Comparison of ENCODE assay signal across 8 mouse cellular contexts in the genomic region with DNA sequence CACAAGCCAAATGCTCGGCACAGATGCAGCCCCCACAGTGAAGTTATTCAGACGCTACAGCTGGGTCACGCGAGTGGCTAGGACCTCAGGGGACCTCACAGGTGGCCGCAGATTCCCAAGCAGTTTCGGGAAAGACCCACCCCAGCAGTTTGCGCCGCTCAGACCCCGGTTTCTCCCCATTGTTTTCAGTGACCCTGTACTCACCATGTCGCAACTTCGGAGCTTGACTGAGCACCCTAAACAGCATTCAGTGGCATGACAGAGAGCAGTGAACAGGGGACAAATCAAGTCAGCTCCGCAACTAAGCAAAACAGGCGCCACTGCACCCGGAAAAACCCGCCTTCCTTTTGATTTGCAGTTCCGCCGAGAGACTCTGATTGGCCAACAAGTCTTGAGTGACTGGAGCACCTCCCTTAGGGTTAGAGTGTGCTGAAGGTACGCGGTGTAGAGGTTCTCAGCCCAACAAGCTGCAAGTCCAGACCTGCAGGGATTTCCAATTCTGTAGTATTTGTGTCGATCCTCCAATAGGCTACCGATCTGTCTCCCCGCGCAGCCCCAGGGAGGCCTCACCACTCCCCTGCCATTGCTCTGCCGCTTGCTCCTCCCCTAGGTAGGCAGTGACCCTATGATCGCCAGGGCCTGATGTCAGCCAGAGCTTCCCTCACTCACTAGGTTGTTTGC. TPM values are rescaled to one million over a fixed set of nuclear protein-coding genes. Genes with fewer than 3 reads are reported as not detected.
DNase-seq lines count a peak whose midpoint lies in the region; ATAC-seq and TF ChIP-seq lines count a peak whose summit lies in the region.
"Not testable (repeated sequence)": the region's sequence is repeated elsewhere in the genome, so short reads cannot be mapped to it uniquely, and the experiment has no call there.

A gene (minus strand): TSS at position 496 of the 681 bp plus-strand sequence.

- not testable (repeated sequence) for H3ac ChIP-seq in C2C12 (ENCODE audit: control insufficient read depth, insufficient read length, low read depth)

- H3K4me1 ChIP-seq in erythroblast, embryonic 14.5 days (ENCODE audit: control insufficient read depth); heart, embryonic 12.5 days (replicated peaks); kidney, postnatal 0 days (replicated peaks; ENCODE audit: insufficient read depth, low read length); liver, adult 2 months (ENCODE audit: control insufficient read depth, insufficient read depth, low read length): not testable (repeated sequence)

- H3K9ac ChIP-seq in heart, embryonic 12.5 days = peak within 1 kb of the TSS; percentile 70
- H3K9ac ChIP-seq in kidney, postnatal 0 days (ENCODE audit: low read depth, low read length) = peak within 1 kb of the TSS; percentile 58
- H3K9ac ChIP-seq in liver, adult 2 months (ENCODE audit: low read depth, low read length) = peak within 1 kb of the TSS; percentile 64

- peak; percentile 93 for ATAC-seq in heart, embryonic 12.5 days (ENCODE audit: insufficient number of reproducible peaks, low FRiP score)
- ATAC-seq in kidney, postnatal 0 days (replicated peaks; ENCODE audit: low FRiP score, low read depth) = peak; percentile 96
- ATAC-seq in monocyte, adult 5-6 weeks (replicated peaks; ENCODE audit: insufficient number of reproducible peaks, low FRiP score, low TSS enrichment, poor library complexity, severe bottlenecking) = peak; percentile 97

- WGBS in heart, embryonic 12.5 days = under 1% methylated on average over 24 of the region's 25 CpGs
- WGBS in kidney, postnatal 0 days = 0% methylated on average over 23 of the region's 25 CpGs
- 0% methylated on average over 25 of the region's 25 CpGs for WGBS in liver, adult 2 months

- peak within 1 kb of the TSS; percentile 65 for H3K4me2 ChIP-seq in heart, embryonic 12.5 days
- peak within 1 kb of the TSS; percentile 59 for H3K4me2 ChIP-seq in kidney, postnatal 0 days (ENCODE audit: low read length)

- not testable (repeated sequence) for H3K9me3 ChIP-seq in erythroblast, embryonic 14.5 days (ENCODE audit: control insufficient read depth, low read length); heart, embryonic 12.5 days (replicated peaks); kidney, postnatal 0 days (replicated peaks; ENCODE audit: low read length)

- not testable (repeated sequence) for H3K79me2 ChIP-seq in C2C12 (ENCODE audit: control insufficient read depth, insufficient read depth); liver, adult 2 months (ENCODE audit: control insufficient read depth, insufficient read depth, low read length)

- H3K36me3 ChIP-seq in C2C12 (ENCODE audit: control insufficient read depth, insufficient read depth); erythroblast, embryonic 14.5 days (ENCODE audit: control insufficient read depth); heart, embryonic 12.5 days; kidney, postnatal 0 days (ENCODE audit: insufficient read depth, low read length); liver, adult 2 months (ENCODE audit: control insufficient read depth, insufficient read depth, low read length); splenic B cell, adult 2 months (ENCODE audit: control insufficient read depth, insufficient read depth, low read length, poor library complexity, severe bottlenecking): not testable (repeated sequence)

- not testable (repeated sequence) for H3K27ac ChIP-seq in heart, embryonic 12.5 days (ENCODE audit: poor library complexity, severe bottlenecking); kidney, postnatal 0 days
- peak within 1 kb of the TSS; percentile 48 for H3K27ac ChIP-seq in liver, adult 2 months (replicated peaks; ENCODE audit: insufficient read depth, low read depth, low read length)

- not testable (repeated sequence) for TF ChIP-seq CTCF in C2C12 (IDR thresholded peaks at IDR 0.05; ENCODE audit: control insufficient read depth, insufficient read depth, insufficient read length); kidney, postnatal 0 days (IDR thresholded peaks at IDR 0.05; ENCODE audit: low read depth); liver, adult 2 months (IDR thresholded peaks at IDR 0.05; ENCODE audit: low read depth, low read length)

- H3K79me3 ChIP-seq in C2C12 (ENCODE audit: low read depth) = not testable (repeated sequence)

- H3K4me3 ChIP-seq in C2C12 (ENCODE audit: insufficient read depth, poor library complexity, severe bottlenecking) = peak within 1 kb of the TSS; percentile 44
- peak within 1 kb of the TSS; percentile 62 for H3K4me3 ChIP-seq in erythroblast, embryonic 14.5 days (replicated peaks)
- peak within 1 kb of the TSS; percentile 61 for H3K4me3 ChIP-seq in heart, embryonic 12.5 days
- H3K4me3 ChIP-seq in kidney, postnatal 0 days (replicated peaks; ENCODE audit: low read depth, low read length) = peak within 1 kb of the TSS; percentile 52
- H3K4me3 ChIP-seq in liver, adult 2 months (ENCODE audit: insufficient read depth, low read depth, low read length) = peak within 1 kb of the TSS; percentile 71

- TF ChIP-seq POLR2A in liver, adult 2 months (IDR thresholded peaks at IDR 0.05; ENCODE audit: extremely low read depth, insufficient read depth, low read length) = not testable (repeated sequence)

- DNase-seq in brain, adult 2 months (ENCODE audit: low read depth, low spot score) = peak; percentile 64
- peak; percentile 18 for DNase-seq in kidney, postnatal 0 days (ENCODE audit: low spot score)
- peak; percentile 78 for DNase-seq in liver, adult 2 months (ENCODE audit: extremely low read depth, low read depth, low spot score)
- DNase-seq in splenic B cell, adult 2 months (ENCODE audit: low read depth, low spot score) = peak; percentile 61

- not testable (repeated sequence) for H3K27me3 ChIP-seq in C2C12 (ENCODE audit: control insufficient read depth, insufficient read depth, insufficient read length); erythroblast, embryonic 14.5 days (ENCODE audit: control insufficient read depth); heart, embryonic 12.5 days (replicated peaks); kidney, postnatal 0 days (ENCODE audit: insufficient read depth, low read length); liver, adult 2 months (ENCODE audit: control insufficient read depth, insufficient read depth, low read length); splenic B cell, adult 2 months (ENCODE audit: control insufficient read depth, insufficient read depth, low read length, poor library complexity, severe bottlenecking)

RNA-seq across cellular contexts. Expression of the gene that starts here (rescaled TPM):
- polyA plus RNA-seq in C2C12 (2012; fragmentation: generic; extraction: Trizol) = 1.5 TPM
- polyA plus RNA-seq in erythroblast, embryonic 14.5 days (2012) = not detected in 2 replicates
- 4.3 and 5.2 TPM in 2 replicates for polyA plus RNA-seq in heart, embryonic 12.5 days (2016; fragmentation: Nextera tagmentation; extraction: Ambion mirVana)
- 11.1 and 12.9 TPM in 2 replicates for polyA plus RNA-seq in kidney, postnatal 0 days (2015; fragmentation: Nextera tagmentation; extraction: Ambion mirVana)
- total RNA-seq in liver, adult 2 months (2014; rRNA removed) = 4.9 and 6.4 TPM in 2 replicates
- 0.32 and 0.39 TPM in 2 replicates for polyA plus RNA-seq in liver, adult 2 months (2012; rRNA removed)
- total RNA-seq in monocyte, adult 5-6 weeks (2017) = 11.5 to 15.1 TPM (median 13.1 TPM) in 3 replicates

Comparison
In these comparisons a context has a peak if more than half of its experiments do, and no peak if none do; other contexts are left out.
1. DNase-seq: peak in every context shown above with its lines; median percentile 78 in liver, adult 2 months; 64 in brain, adult 2 months; 61 in splenic B cell, adult 2 months; 18 in kidney, postnatal 0 days.